Mouse (Mus musculus) spleen, embryonic (tissue): Measurements from ENCODE around the gene Rnf214.

Experiments
- CTCF ChIA-PET: fragments of 350-600 bp; sonication (Branson Sonifier 250); formaldehyde crosslinking; loops from one replicate; lab custom pipeline; 2022; lab: Charles Lee

Gene Rnf214

DNA sequence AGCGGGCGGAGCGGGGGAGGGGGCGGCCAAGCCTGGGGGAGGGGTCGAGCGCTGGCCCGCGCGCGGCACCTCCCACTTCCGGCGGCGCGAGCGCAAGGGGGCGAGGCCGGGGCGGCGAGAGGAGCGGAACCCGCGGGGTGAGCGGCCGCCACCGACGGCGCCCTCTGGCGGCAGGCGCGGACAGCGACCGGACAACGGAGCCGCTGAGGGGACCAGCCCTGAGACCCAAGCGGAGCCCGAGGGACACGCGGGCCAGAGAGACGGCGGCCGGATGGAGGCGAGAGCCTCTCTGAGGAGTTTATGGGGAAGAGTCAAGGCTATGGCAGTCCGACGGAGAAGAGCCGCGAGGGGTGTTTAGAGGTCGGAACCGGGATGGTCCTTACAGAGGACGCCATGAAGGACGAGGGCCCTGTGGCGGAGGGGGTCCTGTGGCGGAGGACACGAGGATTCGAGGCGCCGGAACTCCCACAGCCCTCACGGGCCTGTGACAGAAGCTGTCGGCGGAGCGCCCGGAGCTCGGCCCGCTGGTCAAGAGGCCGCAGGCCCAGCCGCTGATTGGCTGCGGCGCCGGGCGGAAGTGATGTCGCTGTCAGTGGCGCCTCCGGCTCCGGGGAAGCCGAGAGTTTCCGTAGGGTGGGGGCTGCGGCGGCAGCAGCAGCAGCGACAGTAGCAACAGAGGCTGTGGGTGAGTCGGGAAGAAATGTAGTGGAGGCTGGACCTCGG is at the start of gene Rnf214, which contains the start of gene Pcsk7:
Gene Rnf214, minus strand, starts transcription at position 557 of the 723 bp plus-strand sequence.
Gene Pcsk7, plus strand, starts transcription at position 143 of the 723 bp plus-strand sequence.
- CTCF ChIA-PET = no interaction called here

- CTCF ChIA-PET = interaction anchor here (0.9 to 1.4 kb wide), 2 partner anchors 10 to 16 kb away, joined by 3 read pairs; no protein-coding TSS in a partner anchor
These were observed 48.6 kb upstream of the Rnf214 start, which contains the start of gene Sidt2 for GRCm38 (mm10) chr9:45955107-45955963. Gene Sidt2, minus strand, starts transcription at chr9:45955258.

- CTCF ChIA-PET = interaction anchor here (0.9 to 1.4 kb wide), 2 partner anchors 9 kb away, joined by 3 to 4 read pairs; no protein-coding TSS in a partner anchor
These were observed 47.8 kb upstream of the Rnf214 start for GRCm38 (mm10) chr9:45954294-45955106.

- CTCF ChIA-PET = interaction anchor here (0.9 kb wide), 1 partner anchor 8 kb away, joined by 4 read pairs; no protein-coding TSS in a partner anchor
These were observed 47.0 kb upstream of the Rnf214 start for GRCm38 (mm10) chr9:45953511-45954293.

DNA sequence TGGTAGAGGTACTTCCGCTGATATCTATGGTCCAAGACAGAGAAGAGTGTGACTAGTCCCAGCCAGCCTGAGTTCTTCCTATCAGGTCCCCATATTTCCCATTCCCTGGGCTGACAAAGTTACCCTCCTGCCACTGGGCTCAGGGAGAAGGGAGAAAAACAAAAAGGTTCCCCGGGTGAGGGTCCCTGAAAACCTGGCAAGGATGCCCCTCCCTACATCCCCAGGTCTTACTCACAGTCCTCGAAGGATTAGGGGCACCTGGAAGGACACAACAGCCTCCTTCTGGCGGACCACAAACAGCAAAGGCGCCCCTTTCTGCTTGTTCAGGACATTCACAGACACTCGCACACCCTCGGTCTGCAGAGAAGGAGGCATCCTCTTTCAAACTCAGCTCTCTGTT is 46.2 kb upstream of the Rnf214 start:
- CTCF ChIA-PET = no interaction called here

GRCm38 (mm10) chr9:45952057-45952456 is 45.3 kb upstream of the Rnf214 start:
- CTCF ChIA-PET = no interaction called here

DNA sequence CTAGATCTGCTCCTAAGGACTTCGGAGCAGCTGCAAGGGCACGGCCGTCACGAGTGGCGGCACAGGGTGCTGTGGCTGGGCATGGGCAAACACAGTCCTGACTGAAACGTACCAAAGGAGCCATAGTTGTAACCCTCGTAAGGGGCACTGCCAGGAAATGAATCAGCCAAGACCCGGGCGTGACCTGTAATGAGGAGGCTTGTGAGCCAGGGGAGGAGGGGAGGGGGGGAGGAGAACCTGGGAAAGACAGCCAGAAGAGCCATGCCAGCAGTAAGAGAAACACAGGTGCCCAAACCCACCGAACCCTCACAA is 40.1 kb upstream of the Rnf214 start:
- CTCF ChIA-PET = no interaction called here

DNA sequence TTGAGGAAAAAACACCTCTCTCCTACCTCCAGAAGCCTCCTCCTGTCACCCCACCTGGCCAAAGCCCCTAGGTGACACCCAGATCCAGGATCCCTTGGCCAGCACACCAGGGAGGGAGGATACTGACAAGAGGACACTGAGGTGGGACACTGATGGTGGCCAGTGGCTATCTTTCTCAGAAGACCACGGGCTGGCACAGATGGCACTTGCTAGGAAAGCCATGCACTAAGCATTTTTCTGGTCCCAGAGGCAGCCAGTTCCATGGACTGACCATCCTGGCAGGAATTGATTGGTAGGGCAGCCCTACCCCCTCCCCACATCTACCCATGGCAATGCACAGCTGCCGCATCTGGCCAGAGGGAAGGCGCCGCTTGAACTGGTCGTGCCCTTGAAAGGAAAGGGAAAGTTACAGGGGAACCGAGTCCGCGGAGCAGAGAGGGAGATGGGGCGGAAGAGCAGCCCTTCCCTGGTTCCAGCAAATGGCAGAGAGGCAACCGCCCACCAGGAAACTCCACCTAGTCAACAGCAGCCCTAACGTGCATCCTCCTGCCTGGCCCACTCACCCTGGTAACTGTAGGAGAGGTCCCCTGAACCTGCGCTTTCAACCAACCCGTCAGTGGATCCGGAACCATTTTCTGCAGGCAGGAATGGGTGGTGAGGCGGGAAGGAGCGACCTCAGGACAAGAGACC is 39.6 kb upstream of the Rnf214 start:
- CTCF ChIA-PET = interaction anchor here (1.2 kb wide), 1 partner anchor 8 kb away, joined by 4 read pairs; no protein-coding TSS in a partner anchor

- CTCF ChIA-PET = interaction anchor here (0.9 to 1.2 kb wide), 2 partner anchors 8 to 10 kb away, joined by 3 to 4 read pairs; partner anchors contain the start of gene Sidt2
These were observed 39.0 kb upstream of the Rnf214 start for GRCm38 (mm10) chr9:45945721-45946120.

DNA sequence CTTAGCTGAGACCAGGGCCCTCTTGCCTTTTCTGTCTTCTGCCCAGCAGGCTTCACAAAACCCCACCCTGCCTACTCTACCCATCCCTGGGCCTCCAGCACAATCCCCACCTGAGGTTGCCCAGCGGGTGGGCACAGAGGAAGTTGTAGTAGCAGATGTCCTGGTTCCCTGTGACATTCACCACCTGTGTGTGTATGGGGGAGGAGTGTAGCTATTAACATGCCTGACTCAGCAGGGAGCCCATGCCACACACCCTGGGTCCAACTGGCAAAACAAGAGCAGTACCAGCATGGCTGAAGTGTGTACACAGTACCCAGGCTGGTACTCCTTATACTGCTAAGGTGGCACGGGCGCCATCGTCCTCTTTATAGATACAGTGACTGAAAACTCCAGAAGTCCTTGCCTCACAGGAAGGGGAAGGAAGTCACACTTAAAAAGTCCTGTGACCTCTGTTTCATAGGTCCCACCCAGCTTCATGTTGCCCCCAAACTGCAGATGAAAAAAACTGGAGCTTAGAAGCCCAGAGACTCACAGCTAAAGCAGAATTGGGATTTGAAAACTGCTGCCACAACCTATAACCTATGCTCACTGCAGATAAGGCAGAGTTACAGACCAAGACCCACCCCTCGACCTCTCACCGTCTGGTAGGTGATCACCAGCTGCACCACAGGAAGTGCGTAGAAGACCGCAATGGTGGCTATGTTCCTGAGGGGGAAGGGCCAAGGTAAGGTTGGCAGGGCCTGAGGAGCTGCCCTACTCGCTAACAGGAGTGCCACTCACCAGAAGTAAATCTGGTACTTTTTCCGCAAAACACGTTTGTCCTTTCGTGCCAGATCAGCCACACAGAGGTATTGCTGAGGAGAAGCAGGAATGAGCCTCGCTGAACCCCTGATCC is 38.0 kb upstream of the Rnf214 start:
- CTCF ChIA-PET = interaction anchor here (0.6 to 1.2 kb wide), 4 partner anchors 9 to 345 kb away, joined by 3 to 4 read pairs (median 3); partner anchors contain the start of gene Sidt2

DNA sequence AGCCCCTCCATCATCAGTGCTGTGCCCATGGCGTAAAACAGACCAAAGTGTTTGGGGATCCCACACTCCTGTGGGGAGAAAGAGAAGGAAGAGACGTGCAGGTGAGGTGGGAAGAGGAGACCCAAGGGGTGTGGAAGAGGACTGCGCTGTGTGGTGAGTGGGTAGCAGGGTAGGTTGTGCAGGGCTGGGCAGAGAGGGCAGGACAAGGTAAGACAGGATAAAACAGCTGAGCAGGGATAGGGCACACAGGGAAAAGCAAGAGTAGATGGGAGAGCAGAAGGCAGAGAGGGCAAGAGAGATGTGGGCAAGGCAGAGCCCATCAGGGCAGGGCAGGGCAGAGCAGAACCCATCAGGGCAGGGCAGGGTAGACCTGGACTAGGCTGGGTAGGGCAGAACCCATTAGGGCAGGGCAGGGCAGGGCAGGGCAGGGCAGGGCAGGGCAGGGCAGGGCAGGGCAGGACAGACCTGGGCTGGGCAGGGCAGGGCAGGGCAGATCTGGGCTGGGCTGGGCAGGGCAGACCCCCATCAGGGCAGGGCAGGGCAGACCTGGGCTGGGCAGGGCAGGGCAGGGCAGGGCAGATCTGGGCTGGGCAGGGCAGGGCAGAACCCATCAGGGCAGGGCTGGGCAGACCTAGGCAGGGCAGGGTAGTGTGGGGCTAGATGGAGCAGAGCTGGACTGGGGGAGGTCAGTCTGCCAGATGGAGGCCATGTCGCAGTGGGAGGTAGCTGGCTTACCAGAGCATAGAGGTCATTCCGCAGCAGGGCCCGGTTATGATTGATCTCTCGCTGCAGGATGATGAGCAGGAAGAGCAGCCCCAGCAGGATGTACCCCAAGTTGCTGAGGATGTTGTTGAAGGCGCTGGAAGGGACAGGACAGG is 37.2 kb upstream of the Rnf214 start:
- CTCF ChIA-PET = interaction anchor here (0.7 kb wide), 1 partner anchor 346 kb away, joined by 3 read pairs; no protein-coding TSS in a partner anchor

GRCm38 (mm10) chr9:45942916-45943315 is 36.2 kb upstream of the Rnf214 start:
- CTCF ChIA-PET = no interaction called here

- CTCF ChIA-PET = no interaction called here
These were observed 35.8 kb upstream of the Rnf214 start for GRCm38 (mm10) chr9:45942464-45942863.

DNA sequence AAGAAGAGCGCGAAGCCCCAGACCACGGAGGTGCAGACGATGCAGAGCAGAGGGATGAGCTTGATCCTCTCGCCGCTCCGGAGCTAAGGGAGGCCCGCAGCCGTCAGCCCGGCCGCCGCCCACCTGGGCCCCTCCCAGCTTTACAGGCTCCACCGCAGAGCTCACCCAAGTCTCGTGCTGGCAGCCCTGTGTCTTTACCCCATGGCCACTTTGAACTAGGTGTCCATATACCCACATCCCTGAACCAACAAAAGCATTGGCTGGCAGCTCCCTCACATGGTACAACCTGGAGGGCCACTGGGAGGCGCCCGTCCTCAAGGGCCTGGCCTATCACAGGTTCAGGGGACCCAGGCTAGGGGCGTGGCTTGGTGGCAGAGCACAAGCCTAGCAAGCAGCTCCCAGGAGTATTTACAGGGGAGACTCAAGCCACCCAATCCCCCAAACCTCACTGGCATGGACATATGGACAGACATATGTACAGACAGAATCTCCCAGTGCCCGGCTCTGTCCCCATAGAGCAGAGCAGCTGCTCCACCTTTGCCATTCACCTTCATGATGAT is 34.7 kb upstream of the Rnf214 start:
- CTCF ChIA-PET = interaction anchor here (0.9 kb wide), 1 partner anchor 29 kb away, joined by 3 read pairs; no protein-coding TSS in a partner anchor

GRCm38 (mm10) chr9:45939794-45940193 is 33.1 kb upstream of the Rnf214 start:
- CTCF ChIA-PET = interaction anchor here (1.3 kb wide), 1 partner anchor 16 kb away, joined by 3 read pairs; no protein-coding TSS in a partner anchor

- CTCF ChIA-PET = interaction anchor here (1.3 kb wide), 1 partner anchor 17 kb away, joined by 3 read pairs; no protein-coding TSS in a partner anchor
These were observed 32.4 kb upstream of the Rnf214 start for GRCm38 (mm10) chr9:45938952-45939637.
